12 mouse cellular contexts compared by ENCODE assay signal in genomic region chr11:85839258-85840030, GRCm38 (mm10). TPM values are rescaled to one million over a fixed set of nuclear protein-coding genes. Genes with fewer than 3 reads are reported as not detected.
DNase-seq lines count a peak whose midpoint lies in the region; ATAC-seq and TF ChIP-seq lines count a peak whose summit lies in the region.
"Had no signal": no experiment of that assay in that cellular context is flagged by ENCODE, and none has a peak within 500 bp of the region (broad histone marks: within the 10 kb centered on the region; RNA-seq: fewer than 3 reads in every experiment).

No protein-coding gene starts in this region.

- peaks cover 4% of the 10 kb centered on the region; the same call in 1 of the 2 replicates for H3K4me1 ChIP-seq in lung, adult 2 months (ENCODE audit: control insufficient read depth, insufficient read depth, low read length)
- peaks cover 23% of the 10 kb centered on the region for H3K4me1 ChIP-seq in intestine, embryonic 16.5 days (ENCODE audit: control insufficient read depth, insufficient read depth, low read length)
- peaks cover 17% of the 10 kb centered on the region for H3K4me1 ChIP-seq in stomach, embryonic 14.5 days (ENCODE audit: control insufficient read depth, insufficient read depth, low read length)

- ATAC-seq in intestine, embryonic 16.5 days, result no peak
- ATAC-seq in stomach, embryonic 14.5 days (ENCODE audit: insufficient number of reproducible peaks, insufficient read depth, low FRiP score, low read depth), result no peak
- ATAC-seq in granulocyte monocyte progenitor cell, adult 5-6 weeks (replicated peaks; ENCODE audit: poor library complexity, severe bottlenecking), result no peak

- peak overlapping the region; percentile 40; the same call in 1 of the 2 replicates for H3K27ac ChIP-seq in intestine, embryonic 16.5 days (ENCODE audit: low read length)
- no peak overlapping the region for H3K27ac ChIP-seq in stomach, embryonic 14.5 days (ENCODE audit: low read length)

- H3K27me3 ChIP-seq in intestine, embryonic 16.5 days (replicated peaks; ENCODE audit: control insufficient read depth, insufficient read depth, low read length), result peaks cover 68% of the 10 kb centered on the region
- H3K27me3 ChIP-seq in stomach, embryonic 14.5 days (ENCODE audit: control insufficient read depth, insufficient read depth, low read length), result peaks cover 35% of the 10 kb centered on the region

- DNase-seq in embryo, embryonic 10.5 days (ENCODE audit: low spot score), result peak; percentile 33
- DNase-seq in embryo, embryonic 9.5 days (ENCODE audit: extremely low spot score), result no peak
- DNase-seq in lung, adult 2 months, result no peak
- DNase-seq in lung, postnatal 36 days, result no peak
- DNase-seq in frontal cortex, adult 2 months (ENCODE audit: extremely low spot score in 1 of 2, low spot score in 1 of 2), result no peak
- DNase-seq: adrenal gland, postnatal 25 days; cerebellum, adult 9-10 months had no signal

- H3K4me3 ChIP-seq in lung, adult 2 months (replicated peaks; ENCODE audit: extremely low read depth, low read depth, low read length), result peak overlapping the region; percentile 77
- peak overlapping the region; percentile 28 for H3K4me3 ChIP-seq in intestine, embryonic 16.5 days (ENCODE audit: low read length)
- peak overlapping the region; percentile 59; the same call in 1 of the 2 replicates for H3K4me3 ChIP-seq in stomach, embryonic 14.5 days (ENCODE audit: low read depth, low read length)

- H3K4me2 ChIP-seq in intestine, embryonic 16.5 days (ENCODE audit: low read depth, low read length), result peak overlapping the region; percentile 55
- H3K4me2 ChIP-seq in stomach, embryonic 14.5 days (replicated peaks; ENCODE audit: low read depth, low read length), result peak overlapping the region; percentile 87

- no peaks in the 10 kb centered on the region for H3K36me3 ChIP-seq in intestine, embryonic 16.5 days (ENCODE audit: control insufficient read depth, insufficient read depth, low read length)
- peaks cover 7% of the 10 kb centered on the region; the same call in 1 of the 2 replicates for H3K36me3 ChIP-seq in stomach, embryonic 14.5 days (ENCODE audit: control insufficient read depth, insufficient read depth, low read length)

- TF ChIP-seq POLR2A in lung, adult 2 months (IDR thresholded peaks at IDR 0.05; ENCODE audit: borderline replicate concordance, extremely low read depth, low read depth, low read length), result no peak

- H3K9me3 ChIP-seq in intestine, embryonic 16.5 days (ENCODE audit: control insufficient read depth, low read length), result no peaks in the 10 kb centered on the region
- no peaks in the 10 kb centered on the region for H3K9me3 ChIP-seq in stomach, embryonic 14.5 days (ENCODE audit: control insufficient read depth, low read depth, low read length)

- TF ChIP-seq CTCF in lung, adult 2 months (IDR thresholded peaks at IDR 0.05; ENCODE audit: insufficient read depth, low read length), result no peak

- peak overlapping the region; percentile 48 for H3K9ac ChIP-seq in intestine, embryonic 16.5 days (ENCODE audit: low read depth, low read length)
- peak overlapping the region; percentile 54 for H3K9ac ChIP-seq in stomach, embryonic 14.5 days (replicated peaks; ENCODE audit: low read depth, low read length)

- WGBS in lung, adult 2 months, result 54% methylated on average over 7 of the region's 7 CpGs
- WGBS in intestine, embryonic 16.5 days, result 48% methylated on average over 7 of the region's 7 CpGs
- WGBS in stomach, embryonic 14.5 days, result 40% methylated on average over 7 of the region's 7 CpGs

RNA-seq across cellular contexts. Expression of gene Tbx2, which starts 7.1 kb away (rescaled TPM):
- 257 and 302 TPM in 2 replicates for polyA plus RNA-seq in lung, adult 2 months (2012; rRNA removed)
- polyA plus RNA-seq in intestine, embryonic 16.5 days (2015; fragmentation: Nextera tagmentation; extraction: Ambion mirVana), result 1.7 and 2.2 TPM in 2 replicates
- 5.8 and 6.8 TPM in 2 replicates for polyA plus RNA-seq in stomach, embryonic 14.5 days (2014; fragmentation: Nextera tagmentation; extraction: Ambion mirVana)
- 3.0 and 4.2 TPM in 2 replicates for polyA plus RNA-seq in frontal cortex, adult 2 months (2012; rRNA removed)
- total RNA-seq in granulocyte monocyte progenitor cell, adult 5-6 weeks (2014; fragmentation: Nextera tagmentation), result 0.11 TPM in 1 of 2 replicates, not detected in the other
- not detected in 2 replicates for total RNA-seq in granulocyte monocyte progenitor cell, adult 5-6 weeks (2017)
- total RNA-seq: MEL had no signal

RNA-seq across cellular contexts. Expression of gene Gm11444, which starts 10.7 kb away (rescaled TPM):
- not detected in 2 replicates for polyA plus RNA-seq in lung, adult 2 months (2012; rRNA removed)
- polyA plus RNA-seq in intestine, embryonic 16.5 days (2015; fragmentation: Nextera tagmentation; extraction: Ambion mirVana), result not detected in 2 replicates
- not detected in 2 replicates for polyA plus RNA-seq in stomach, embryonic 14.5 days (2014; fragmentation: Nextera tagmentation; extraction: Ambion mirVana)
- polyA plus RNA-seq in frontal cortex, adult 2 months (2012; rRNA removed), result not detected in 2 replicates
- not detected in 2 replicates for total RNA-seq in granulocyte monocyte progenitor cell, adult 5-6 weeks (2014; fragmentation: Nextera tagmentation)
- not detected in 2 replicates for total RNA-seq in granulocyte monocyte progenitor cell, adult 5-6 weeks (2017)
- total RNA-seq: adrenal gland, postnatal 25 days; heart, adult 18-20 months; MEL had no signal

RNA-seq across cellular contexts. Expression of gene Tbx4, which starts 46.8 kb away (rescaled TPM):
- polyA plus RNA-seq in lung, adult 2 months (2012; rRNA removed), result 79.5 and 80.4 TPM in 2 replicates
- not detected in 2 replicates for polyA plus RNA-seq in intestine, embryonic 16.5 days (2015; fragmentation: Nextera tagmentation; extraction: Ambion mirVana)
- not detected in 2 replicates for polyA plus RNA-seq in stomach, embryonic 14.5 days (2014; fragmentation: Nextera tagmentation; extraction: Ambion mirVana)
- 0.30 and 0.48 TPM in 2 replicates for polyA plus RNA-seq in frontal cortex, adult 2 months (2012; rRNA removed)
- total RNA-seq in granulocyte monocyte progenitor cell, adult 5-6 weeks (2014; fragmentation: Nextera tagmentation), result not detected in 2 replicates
- not detected in 2 replicates for total RNA-seq in granulocyte monocyte progenitor cell, adult 5-6 weeks (2017)
- total RNA-seq: adrenal gland, postnatal 25 days had no signal

Comparison
In these comparisons a context has a peak if more than half of its experiments do, and no peak if none do; other contexts are left out.
1. RNA of gene Tbx2, which starts 7.1 kb away (polyA plus RNA-seq): 257 to 302 TPM in lung, adult 2 months; 5.8 to 6.8 TPM in stomach, embryonic 14.5 days, 3.0 to 4.2 TPM in frontal cortex, adult 2 months and 1.7 to 2.2 TPM in intestine, embryonic 16.5 days; every median in the first group is over 10 times any median in the second.
2. RNA of gene Tbx4, which starts 46.8 kb away (polyA plus RNA-seq): 79.5 to 80.4 TPM in lung, adult 2 months; 0.30 to 0.48 TPM in frontal cortex, adult 2 months, not detected in stomach, embryonic 14.5 days and not detected in intestine, embryonic 16.5 days; every median in the first group is over 10 times any median in the second.
3. Peak in every context shown above with its lines, with median percentiles within 50 percentile points of each other: H3K4me3 ChIP-seq.